Mouse (Mus musculus): Measurements from ENCODE around the gene Gsdma. TPM values are rescaled to one million over a fixed set of nuclear protein-coding genes. Genes with fewer than 3 reads are reported as not detected.

Gsdma gene
- polyA plus RNA-seq, 1 experiment = not detected

- H3K27ac ChIP-seq (ENCODE audit: insufficient read depth, low read depth, low read length) = no peak overlapping the region
- WGBS = 87% methylated on average over 8 of the region's 8 CpGs
These were observed 23.9 kb downstream of the Gsdma start for GRCm38 (mm10) chr11:98688009-98688408.

GRCm38 (mm10) chr11:98693201-98693600, 29.1 kb downstream of the Gsdma start:
- WGBS = 50% methylated on average over 13 of the region's 13 CpGs
- Histone ChIP-seq H3K4me3 (ENCODE audit: insufficient read depth, low read depth, low read length) (no peak overlapping the region), H3K27ac (ENCODE audit: insufficient read depth, low read depth, low read length) (no peak overlapping the region), H3K4me1 (ENCODE audit: control insufficient read depth, insufficient read depth, low read length) (no peaks in the 10 kb centered on the region)
- TF ChIP-seq POLR2A (IDR thresholded peaks at IDR 0.05; ENCODE audit: insufficient read depth, low read depth, low read length) (no peak), CTCF (IDR thresholded peaks at IDR 0.05; ENCODE audit: insufficient read depth, low read depth, low read length) (no peak)

More at GRCm38 (mm10) chr11:98688009-98688408, 23.9 kb downstream of the Gsdma start:
- no peak overlapping the region for H3K4me3 ChIP-seq (ENCODE audit: insufficient read depth, low read depth, low read length)
- TF ChIP-seq POLR2A (IDR thresholded peaks at IDR 0.05; ENCODE audit: insufficient read depth, low read depth, low read length) (no peak), CTCF (IDR thresholded peaks at IDR 0.05; ENCODE audit: insufficient read depth, low read depth, low read length) (no peak)
- H3K4me1 ChIP-seq (ENCODE audit: control insufficient read depth, insufficient read depth, low read length) = peaks cover 2% of the 10 kb centered on the region; the same call in 1 of the 2 replicates

GRCm38 (mm10) chr11:98693746-98694145, 29.6 kb downstream of the Gsdma start:
- TF ChIP-seq CTCF (IDR thresholded peaks at IDR 0.05; ENCODE audit: insufficient read depth, low read depth, low read length) = no peak
- no peak for TF ChIP-seq POLR2A (IDR thresholded peaks at IDR 0.05; ENCODE audit: insufficient read depth, low read depth, low read length)
- Histone ChIP-seq H3K4me3 (ENCODE audit: insufficient read depth, low read depth, low read length) (no peak overlapping the region), H3K4me1 (ENCODE audit: control insufficient read depth, insufficient read depth, low read length) (no peaks in the 10 kb centered on the region), H3K27ac (ENCODE audit: insufficient read depth, low read depth, low read length) (no peak overlapping the region)
- WGBS = 89% methylated on average over 9 of the region's 9 CpGs

- Histone ChIP-seq H3K27ac (ENCODE audit: insufficient read depth, low read depth, low read length) (no peak overlapping the region), H3K4me1 (ENCODE audit: control insufficient read depth, insufficient read depth, low read length) (no peaks in the 10 kb centered on the region), H3K4me3 (ENCODE audit: insufficient read depth, low read depth, low read length) (no peak overlapping the region)
- no peak for TF ChIP-seq CTCF (IDR thresholded peaks at IDR 0.05; ENCODE audit: insufficient read depth, low read depth, low read length)
- no peak for TF ChIP-seq POLR2A (IDR thresholded peaks at IDR 0.05; ENCODE audit: insufficient read depth, low read depth, low read length)
- WGBS = 74% methylated on average over 9 of the region's 9 CpGs
These were observed 30.1 kb downstream of the Gsdma start for GRCm38 (mm10) chr11:98694301-98694700.

GRCm38 (mm10) chr11:98695408-98695807, 31.3 kb downstream of the Gsdma start:
- TF ChIP-seq POLR2A (IDR thresholded peaks at IDR 0.05; ENCODE audit: insufficient read depth, low read depth, low read length) (no peak), CTCF (IDR thresholded peaks at IDR 0.05; ENCODE audit: insufficient read depth, low read depth, low read length) (no peak)

GRCm38 (mm10) chr11:98696454-98697216, 32.5 kb downstream of the Gsdma start:
- WGBS = 80% methylated on average over 14 of the region's 14 CpGs
- TF ChIP-seq POLR2A (IDR thresholded peaks at IDR 0.05; ENCODE audit: insufficient read depth, low read depth, low read length) = no peak
- no peak for TF ChIP-seq CTCF (IDR thresholded peaks at IDR 0.05; ENCODE audit: insufficient read depth, low read depth, low read length)
- H3K4me3 ChIP-seq (ENCODE audit: insufficient read depth, low read depth, low read length) = no peak overlapping the region
- no peaks in the 10 kb centered on the region for H3K4me1 ChIP-seq (ENCODE audit: control insufficient read depth, insufficient read depth, low read length)
- no peak overlapping the region for H3K27ac ChIP-seq (ENCODE audit: insufficient read depth, low read depth, low read length)

More at GRCm38 (mm10) chr11:98695408-98695807, 31.3 kb downstream of the Gsdma start:
- Histone ChIP-seq H3K4me1 (ENCODE audit: control insufficient read depth, insufficient read depth, low read length) (no peaks in the 10 kb centered on the region), H3K4me3 (ENCODE audit: insufficient read depth, low read depth, low read length) (no peak overlapping the region), H3K27ac (ENCODE audit: insufficient read depth, low read depth, low read length) (no peak overlapping the region)
- WGBS = 55% methylated on average over 14 of the region's 14 CpGs

- no peaks in the 10 kb centered on the region for H3K4me1 ChIP-seq (ENCODE audit: control insufficient read depth, insufficient read depth, low read length)
- no peak for TF ChIP-seq POLR2A (IDR thresholded peaks at IDR 0.05; ENCODE audit: insufficient read depth, low read depth, low read length)
- no peak for TF ChIP-seq CTCF (IDR thresholded peaks at IDR 0.05; ENCODE audit: insufficient read depth, low read depth, low read length)
- H3K4me3 ChIP-seq (ENCODE audit: insufficient read depth, low read depth, low read length) = no peak overlapping the region
- H3K27ac ChIP-seq (ENCODE audit: insufficient read depth, low read depth, low read length) = no peak overlapping the region
- WGBS = 88% methylated on average over 12 of the region's 12 CpGs
These were observed 33.1 kb downstream of the Gsdma start for GRCm38 (mm10) chr11:98697225-98697624.

- no peak overlapping the region for H3K27ac ChIP-seq (ENCODE audit: insufficient read depth, low read depth, low read length)
- TF ChIP-seq POLR2A (IDR thresholded peaks at IDR 0.05; ENCODE audit: insufficient read depth, low read depth, low read length) (no peak), CTCF (IDR thresholded peaks at IDR 0.05; ENCODE audit: insufficient read depth, low read depth, low read length) (no peak)
- 85% methylated on average over 16 of the region's 16 CpGs for WGBS
- no peak overlapping the region for H3K4me3 ChIP-seq (ENCODE audit: insufficient read depth, low read depth, low read length)
- H3K4me1 ChIP-seq (ENCODE audit: control insufficient read depth, insufficient read depth, low read length) = no peaks in the 10 kb centered on the region
These were observed 34.9 kb downstream of the Gsdma start for GRCm38 (mm10) chr11:98698849-98699640.

GRCm38 (mm10) chr11:98699911-98700310, 35.8 kb downstream of the Gsdma start:
- no peaks in the 10 kb centered on the region for H3K4me1 ChIP-seq (ENCODE audit: control insufficient read depth, insufficient read depth, low read length)
- TF ChIP-seq CTCF (IDR thresholded peaks at IDR 0.05; ENCODE audit: insufficient read depth, low read depth, low read length) (0 out of 2 replicates have a peak, but pooled peaks have one; percentile 16), POLR2A (IDR thresholded peaks at IDR 0.05; ENCODE audit: insufficient read depth, low read depth, low read length) (no peak)
- WGBS = 38% methylated on average over 4 of the region's 4 CpGs
- no peak overlapping the region for H3K4me3 ChIP-seq (ENCODE audit: insufficient read depth, low read depth, low read length)
- H3K27ac ChIP-seq (ENCODE audit: insufficient read depth, low read depth, low read length) = no peak overlapping the region

Data from olfactory bulb, adult 2 months (tissue).